Mouse (Mus musculus): Measurements from ENCODE around the gene Hpd. TPM values are rescaled to one million over a fixed set of nuclear protein-coding genes. Genes with fewer than 3 reads are reported as not detected.

The Hpd gene
- 1,209 TPM for polyA plus RNA-seq (2014; fragmentation: Illumina TruSeq; extraction: RNeasy Lipid Tissue Mini Kit (QIAGEN cat#74804); ENCODE audit: low read depth, low replicate concordance)

GRCm38 (mm10) chr5:123182651-123183050, at the start of gene Hpd:
TSS of gene Hpd (minus strand) at chr5:123182727.

GRCm38 (mm10) chr5:123169284-123169683, 13.2 kb downstream of the Hpd start, which contains the start of gene Psmd9:
TSS of gene Psmd9 (plus strand) at chr5:123169413.

GRCm38 (mm10) chr5:123142161-123143157, 40.1 kb downstream of the Hpd start, which contains the start of gene Setd1b:
TSS of gene Setd1b (plus strand) at chr5:123142193.

GRCm38 (mm10) chr5:123132308-123133071, 50.0 kb downstream of the Hpd start, which contains the start of gene Rhof:
TSS of gene Rhof (minus strand) at chr5:123132692.

Other genes starting within 250 kb of the Hpd start
- gene Kdm2b, start 192.9 kb downstream of the Hpd start, polyA plus RNA-seq (2014; fragmentation: Illumina TruSeq; extraction: RNeasy Lipid Tissue Mini Kit (QIAGEN cat#74804); ENCODE audit: low read depth, low replicate concordance) = 4.8 TPM
- 0.74 TPM for gene Orai1, start 167.7 kb downstream of the Hpd start, polyA plus RNA-seq (2014; fragmentation: Illumina TruSeq; extraction: RNeasy Lipid Tissue Mini Kit (QIAGEN cat#74804); ENCODE audit: low read depth, low replicate concordance)
- gene Morn3, start 135.7 kb downstream of the Hpd start, polyA plus RNA-seq (2014; fragmentation: Illumina TruSeq; extraction: RNeasy Lipid Tissue Mini Kit (QIAGEN cat#74804); ENCODE audit: low read depth, low replicate concordance) = not detected
- 1.9 TPM for gene Tmem120b, start 114.3 kb downstream of the Hpd start, polyA plus RNA-seq (2014; fragmentation: Illumina TruSeq; extraction: RNeasy Lipid Tissue Mini Kit (QIAGEN cat#74804); ENCODE audit: low read depth, low replicate concordance)
- gene Rhof, start 50.0 kb downstream of the Hpd start, polyA plus RNA-seq (2014; fragmentation: Illumina TruSeq; extraction: RNeasy Lipid Tissue Mini Kit (QIAGEN cat#74804); ENCODE audit: low read depth, low replicate concordance) = not detected
- gene Setd1b, start 40.5 kb downstream of the Hpd start, polyA plus RNA-seq (2014; fragmentation: Illumina TruSeq; extraction: RNeasy Lipid Tissue Mini Kit (QIAGEN cat#74804); ENCODE audit: low read depth, low replicate concordance) = 2.4 TPM
- gene Psmd9, start 13.3 kb downstream of the Hpd start, polyA plus RNA-seq (2014; fragmentation: Illumina TruSeq; extraction: RNeasy Lipid Tissue Mini Kit (QIAGEN cat#74804); ENCODE audit: low read depth, low replicate concordance) = 7.9 TPM
- gene Wdr66, start 69.4 kb upstream of the Hpd start, polyA plus RNA-seq (2014; fragmentation: Illumina TruSeq; extraction: RNeasy Lipid Tissue Mini Kit (QIAGEN cat#74804); ENCODE audit: low read depth, low replicate concordance) = 0.21 TPM
- gene Bcl7a, start 161.1 kb upstream of the Hpd start, polyA plus RNA-seq (2014; fragmentation: Illumina TruSeq; extraction: RNeasy Lipid Tissue Mini Kit (QIAGEN cat#74804); ENCODE audit: low read depth, low replicate concordance) = 2.3 TPM
- 1.7 TPM for gene Mlxip, start 212.1 kb upstream of the Hpd start, polyA plus RNA-seq (2014; fragmentation: Illumina TruSeq; extraction: RNeasy Lipid Tissue Mini Kit (QIAGEN cat#74804); ENCODE audit: low read depth, low replicate concordance)

Measured in liver, adult 10 weeks (tissue).